12 mouse cellular contexts compared by ENCODE assay signal in genomic region chr5:96965503-96965902, GRCm38 (mm10).
"Had no signal": no experiment of that assay in that cellular context is flagged by ENCODE, and none has a peak within 500 bp of the region (broad histone marks: within the 10 kb centered on the region; RNA-seq: fewer than 3 reads in every experiment).

No protein-coding gene starts in this region.

- H3K4me3 ChIP-seq: hindbrain, embryonic 15.5 days; limb, embryonic 13.5 days; neural tube, embryonic 13.5 days; stomach, embryonic 15.5 days had no signal

- H3K27ac ChIP-seq: hindbrain, embryonic 15.5 days; limb, embryonic 13.5 days; liver, embryonic 14.5 days; midbrain, embryonic 15.5 days; neural tube, embryonic 13.5 days had no signal

- H3K9me3 ChIP-seq: hindbrain, embryonic 15.5 days; limb, embryonic 13.5 days; midbrain, embryonic 15.5 days; neural tube, embryonic 13.5 days; stomach, embryonic 15.5 days had no signal

- DNase-seq: layer of hippocampus, adult 9-11 months; left cerebral cortex, postnatal 4 days; lung, adult 18-20 months; lung, postnatal 36 days; thymus, adult 2 months; thymus, postnatal 25 days had no signal

- H3K36me3 ChIP-seq: hindbrain, embryonic 15.5 days; limb, embryonic 13.5 days; midbrain, embryonic 15.5 days; neural tube, embryonic 13.5 days; stomach, embryonic 15.5 days had no signal

- H3K27me3 ChIP-seq: hindbrain, embryonic 15.5 days; limb, embryonic 13.5 days; midbrain, embryonic 15.5 days; neural tube, embryonic 13.5 days; stomach, embryonic 15.5 days had no signal
